Mouse (Mus musculus): ENCODE measurements around the gene Prkar1b.

- TF ChIP-seq CTCF (IDR thresholded peaks at IDR 0.05; ENCODE audit: control insufficient read depth, insufficient read depth, insufficient read length) (no peak), MAX (IDR thresholded peaks at IDR 0.05) (no peak), USF1 (IDR thresholded peaks at IDR 0.05; ENCODE audit: low read depth) (no peak), CEBPB (IDR thresholded peaks at IDR 0.05; ENCODE audit: low read depth) (no peak), MYOG (IDR thresholded peaks at IDR 0.05; ENCODE audit: control insufficient read depth, extremely low read depth, insufficient read length) (no peak), MYOD1 (IDR thresholded peaks at IDR 0.05; ENCODE audit: control insufficient read depth, insufficient read length, low read depth) (no peak), FOSL1 (IDR thresholded peaks at IDR 0.05; ENCODE audit: insufficient read depth, low read length, poor library complexity, severe bottlenecking) (no peak)
Measured at GRCm38 (mm10) chr5:139088173-139088572, 61.6 kb downstream of the Prkar1b start.

Data from C2C12 (cell line).